Mouse (Mus musculus): ENCODE measurements around the gene Hoxa10. TPM values are rescaled to one million over a fixed set of nuclear protein-coding genes. Genes with fewer than 3 reads are reported as not detected.

The Hoxa10 gene
- polyA plus RNA-seq, 2 experiments: 0.04 TPM; not detected in 1

- Histone ChIP-seq H3K4me3 (ENCODE audit: insufficient read depth in 1 of 2, low read depth in 2 of 2, low read length in 2 of 2) (no peak overlapping the region), H3K4me2 (ENCODE audit: low read depth) (no peak overlapping the region), H3K27me3 (ENCODE audit: control insufficient read depth, insufficient read depth, low read length) (peaks cover 100% of the 10 kb centered on the region), H3K4me1 (replicated peaks; ENCODE audit: control insufficient read depth in 2 of 2, insufficient read depth in 2 of 2, low read length in 1 of 2) (no peaks in the 10 kb centered on the region), H3K36me3 (replicated peaks; ENCODE audit: control insufficient read depth, insufficient read depth, low read depth) (no peaks in the 10 kb centered on the region), H3K27ac (no peak overlapping the region), H3K9ac (replicated peaks) (no peak overlapping the region), H3K9me3 (ENCODE audit: control insufficient read depth, low read length) (no peaks in the 10 kb centered on the region)
- TF ChIP-seq EP300 (IDR thresholded peaks at IDR 0.05; ENCODE audit: low read depth) (no peak), CTCF (IDR thresholded peaks at IDR 0.05; ENCODE audit: low read depth) (no peak)
- DNase-seq (ENCODE audit: low read depth in 3 of 3, low spot score in 3 of 3) (no peak), ATAC-seq (ENCODE audit: insufficient read depth) (no peak)
- 1% methylated on average over 23 of the region's 23 CpGs for WGBS (ENCODE audit: insufficient replicate concordance)
These were observed 3.9 kb upstream of the Hoxa10 start for GRCm38 (mm10) chr6:52244471-52245039.

GRCm38 (mm10) chr6:52243681-52244121, 3.0 kb upstream of the Hoxa10 start:
- H3K9me3 ChIP-seq (ENCODE audit: control insufficient read depth, low read length): no peaks in the 10 kb centered on the region
- no peak overlapping the region for H3K4me3 ChIP-seq (ENCODE audit: insufficient read depth in 1 of 2, low read depth in 2 of 2, low read length in 2 of 2)
- WGBS (ENCODE audit: insufficient replicate concordance): 1% methylated on average over 12 of the region's 12 CpGs
- H3K9ac ChIP-seq (replicated peaks): no peak overlapping the region
- no peak for TF ChIP-seq EP300 (IDR thresholded peaks at IDR 0.05; ENCODE audit: low read depth)
- no peak for TF ChIP-seq CTCF (IDR thresholded peaks at IDR 0.05; ENCODE audit: low read depth)
- H3K36me3 ChIP-seq (replicated peaks; ENCODE audit: control insufficient read depth, insufficient read depth, low read depth): no peaks in the 10 kb centered on the region
- no peak overlapping the region for H3K27ac ChIP-seq
- no peaks in the 10 kb centered on the region for H3K4me1 ChIP-seq (replicated peaks; ENCODE audit: control insufficient read depth in 2 of 2, insufficient read depth in 2 of 2, low read length in 1 of 2)
- no peak for ATAC-seq (ENCODE audit: insufficient read depth)
- DNase-seq (ENCODE audit: low read depth in 3 of 3, low spot score in 3 of 3): no peak
- H3K4me2 ChIP-seq (ENCODE audit: low read depth): no peak overlapping the region
- peaks cover 100% of the 10 kb centered on the region for H3K27me3 ChIP-seq (ENCODE audit: control insufficient read depth, insufficient read depth, low read length)

DNA sequence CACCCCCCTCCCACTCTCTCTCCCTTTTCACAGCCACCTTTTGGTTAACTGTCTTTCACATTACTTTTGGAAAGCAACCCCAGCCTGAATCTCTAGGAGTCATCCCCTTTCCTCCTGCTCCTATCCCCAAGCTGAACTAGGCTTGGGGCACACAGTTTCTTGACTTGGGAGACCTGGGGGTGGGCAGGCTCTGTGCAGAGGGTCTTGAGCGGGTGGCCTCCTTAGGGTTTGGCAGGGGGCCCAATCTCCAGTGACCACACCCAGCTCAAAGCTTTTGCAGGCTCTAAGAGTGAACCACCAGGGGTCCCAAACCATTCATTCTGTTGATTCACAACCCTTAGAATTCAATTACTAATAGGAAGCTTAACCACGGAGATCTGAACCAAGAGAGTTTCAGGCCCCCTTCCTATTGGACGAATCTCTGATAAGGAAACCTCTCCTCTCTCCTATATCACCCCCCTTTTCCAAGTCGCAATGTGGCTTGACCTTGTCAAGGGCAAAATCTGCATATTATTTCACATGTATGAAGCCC, 2.2 kb upstream of the Hoxa10 start:
- 8% methylated on average over 4 of the region's 4 CpGs for WGBS (ENCODE audit: insufficient replicate concordance)
- TF ChIP-seq EP300 (IDR thresholded peaks at IDR 0.05; ENCODE audit: low read depth) (no peak), CTCF (IDR thresholded peaks at IDR 0.05; ENCODE audit: low read depth) (no peak)
- Histone ChIP-seq H3K36me3 (replicated peaks; ENCODE audit: control insufficient read depth, insufficient read depth, low read depth) (no peaks in the 10 kb centered on the region), H3K4me3 (ENCODE audit: insufficient read depth in 1 of 2, low read depth in 2 of 2, low read length in 2 of 2) (no peak overlapping the region), H3K4me2 (ENCODE audit: low read depth) (no peak overlapping the region), H3K9ac (replicated peaks) (no peak overlapping the region), H3K9me3 (ENCODE audit: control insufficient read depth, low read length) (no peaks in the 10 kb centered on the region), H3K27ac (no peak overlapping the region), H3K27me3 (ENCODE audit: control insufficient read depth, insufficient read depth, low read length) (peaks cover 100% of the 10 kb centered on the region), H3K4me1 (replicated peaks; ENCODE audit: control insufficient read depth in 2 of 2, insufficient read depth in 2 of 2, low read length in 1 of 2) (no peaks in the 10 kb centered on the region)
- ATAC-seq (ENCODE audit: insufficient read depth): no peak
- no peak for DNase-seq (ENCODE audit: low read depth in 3 of 3, low spot score in 3 of 3)

GRCm38 (mm10) chr6:52241001-52241621, 457 bp upstream of the Hoxa10 start:
- H3K4me1 ChIP-seq (replicated peaks; ENCODE audit: control insufficient read depth in 2 of 2, insufficient read depth in 2 of 2, low read length in 1 of 2): no peaks in the 10 kb centered on the region
- H3K36me3 ChIP-seq (replicated peaks; ENCODE audit: control insufficient read depth, insufficient read depth, low read depth): no peaks in the 10 kb centered on the region
- no peaks in the 10 kb centered on the region for H3K9me3 ChIP-seq (ENCODE audit: control insufficient read depth, low read length)
- H3K9ac ChIP-seq (replicated peaks): no peak overlapping the region
- no peak overlapping the region for H3K4me3 ChIP-seq (ENCODE audit: insufficient read depth in 1 of 2, low read depth in 2 of 2, low read length in 2 of 2)
- ATAC-seq (ENCODE audit: insufficient read depth) (no peak), DNase-seq (ENCODE audit: low read depth in 3 of 3, low spot score in 3 of 3) (no peak)
- no peak overlapping the region for H3K4me2 ChIP-seq (ENCODE audit: low read depth)
- H3K27ac ChIP-seq: no peak overlapping the region
- WGBS (ENCODE audit: insufficient replicate concordance): 2% methylated on average over 9 of the region's 9 CpGs
- TF ChIP-seq CTCF (IDR thresholded peaks at IDR 0.05; ENCODE audit: low read depth) (no peak), EP300 (IDR thresholded peaks at IDR 0.05; ENCODE audit: low read depth) (no peak)
- peaks cover 100% of the 10 kb centered on the region for H3K27me3 ChIP-seq (ENCODE audit: control insufficient read depth, insufficient read depth, low read length)

DNA sequence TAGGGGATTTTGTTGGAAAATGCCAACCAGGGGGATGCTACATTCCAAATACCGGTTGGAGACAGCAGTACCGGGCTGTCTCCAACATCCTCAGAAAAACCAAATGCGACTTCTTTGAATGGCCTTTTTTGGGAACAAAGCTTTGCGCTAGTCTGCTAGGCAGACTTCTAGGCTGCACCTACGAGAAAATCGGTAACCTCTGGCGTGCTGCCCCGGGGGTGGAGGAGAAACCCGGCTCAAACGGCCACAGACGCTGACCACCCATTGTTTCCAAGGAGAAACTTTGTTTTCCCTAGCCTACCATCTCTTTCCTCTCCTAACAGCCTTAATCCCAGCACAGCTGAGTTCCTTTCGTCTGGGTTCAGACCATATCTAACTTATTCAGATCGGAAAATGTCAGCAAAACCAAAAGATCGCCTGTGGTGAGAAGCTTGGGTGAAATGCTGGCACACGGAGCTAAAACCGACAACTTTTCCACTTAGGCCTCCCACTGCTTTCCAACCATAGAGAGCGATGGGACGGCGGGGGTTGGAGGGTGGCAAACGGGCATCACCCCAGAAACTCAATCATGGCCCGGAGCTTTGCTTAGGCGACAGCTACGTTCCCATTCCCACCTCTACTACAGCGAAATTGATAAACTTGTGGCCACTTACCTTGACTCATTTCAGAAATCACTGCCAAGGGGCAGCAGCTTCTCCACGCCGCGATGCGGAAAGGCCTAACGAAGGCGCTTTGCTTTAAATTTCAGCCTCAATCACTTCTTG, 847 bp downstream of the Hoxa10 start:
- H3K9me3 ChIP-seq (ENCODE audit: control insufficient read depth, low read length): no peaks in the 10 kb centered on the region
- no peak overlapping the region for H3K4me3 ChIP-seq (ENCODE audit: insufficient read depth in 1 of 2, low read depth in 2 of 2, low read length in 2 of 2)
- no peak overlapping the region for H3K27ac ChIP-seq
- 2% methylated on average over 30 of the region's 30 CpGs for WGBS (ENCODE audit: insufficient replicate concordance)
- no peak overlapping the region for H3K4me2 ChIP-seq (ENCODE audit: low read depth)
- H3K4me1 ChIP-seq (replicated peaks; ENCODE audit: control insufficient read depth in 2 of 2, insufficient read depth in 2 of 2, low read length in 1 of 2): no peaks in the 10 kb centered on the region
- no peak overlapping the region for H3K9ac ChIP-seq (replicated peaks)
- TF ChIP-seq CTCF (IDR thresholded peaks at IDR 0.05; ENCODE audit: low read depth): no peak
- TF ChIP-seq EP300 (IDR thresholded peaks at IDR 0.05; ENCODE audit: low read depth): no peak
- DNase-seq (ENCODE audit: low read depth in 3 of 3, low spot score in 3 of 3) (no peak), ATAC-seq (ENCODE audit: insufficient read depth) (no peak)
- no peaks in the 10 kb centered on the region for H3K36me3 ChIP-seq (replicated peaks; ENCODE audit: control insufficient read depth, insufficient read depth, low read depth)
- H3K27me3 ChIP-seq (ENCODE audit: control insufficient read depth, insufficient read depth, low read length): peaks cover 100% of the 10 kb centered on the region
